Mouse (Mus musculus) C2C12 (cell line): ENCODE data around the gene Aox1. TPM values are rescaled to one million over a fixed set of nuclear protein-coding genes. Genes with fewer than 3 reads are reported as not detected.

Source experiments
- H3K27me3 ChIP-seq: one replicate; pipeline ENCODE4 v1.6.1; 2011; ENCODE audit not compliant: control insufficient read depth, insufficient read depth, insufficient read length
- H3K36me3 ChIP-seq: one replicate; pipeline ENCODE4 v1.6.1; 2011; ENCODE audit not compliant: control insufficient read depth, insufficient read depth
- H3K4me3 ChIP-seq: one replicate; pipeline ENCODE4 v1.5.1; 2011; ENCODE audit warnings: mild to moderate bottlenecking, control low read depth; ENCODE audit not compliant: poor library complexity, insufficient read depth, severe bottlenecking
- H3K79me2 ChIP-seq: one replicate; pipeline ENCODE4 v1.6.1; 2011; ENCODE audit not compliant: control insufficient read depth, insufficient read depth
- H3K79me3 ChIP-seq: one replicate; pipeline ENCODE4 v1.6.1; 2011; ENCODE audit warnings: low read depth, control low read depth
- H3ac ChIP-seq: one replicate; pipeline ENCODE3; 2011; ENCODE audit warnings: low read depth; ENCODE audit not compliant: control insufficient read depth, insufficient read length
- CEBPB ChIP-seq: IDR thresholded peaks from one replicate; pipeline ENCODE4 v1.6.1; 2011; ENCODE audit warnings: low read depth, mild to moderate bottlenecking, control low read depth, moderate library complexity
- CTCF ChIP-seq: IDR thresholded peaks from one replicate; pipeline ENCODE4 v1.5.1; 2011; ENCODE audit not compliant: control insufficient read depth, insufficient read depth, insufficient read length
- FOSL1 ChIP-seq: IDR thresholded peaks from one replicate; pipeline ENCODE4 v1.8.0; 2011; ENCODE audit warnings: mild to moderate bottlenecking, low read length; ENCODE audit not compliant: poor library complexity, insufficient read depth, severe bottlenecking
- MAX ChIP-seq: IDR thresholded peaks from one replicate; pipeline ENCODE4 v1.6.1; 2011; ENCODE audit warnings: mild to moderate bottlenecking, control low read depth
- MYOD1 ChIP-seq: IDR thresholded peaks from one replicate; pipeline ENCODE4 v1.6.1; 2011; ENCODE audit warnings: low read depth; ENCODE audit not compliant: control insufficient read depth, insufficient read length
- MYOG ChIP-seq: IDR thresholded peaks from one replicate; pipeline ENCODE4 v1.6.1; 2011; ENCODE audit not compliant: control insufficient read depth, insufficient read length; ENCODE audit errors: extremely low read depth
- USF1 ChIP-seq: IDR thresholded peaks from one replicate; pipeline ENCODE4 v1.6.1; 2011; ENCODE audit warnings: low read depth, mild to moderate bottlenecking, control low read depth, moderate library complexity
- polyA plus RNA-seq: library from polyadenylated mRNA; unstranded; fragments of >200 nt; fragmentation: generic; extraction: Trizol; gene quantifications from one replicate; pipeline ENCODE4 v1.2.1, GENCODE M21; 2012; ENCODE audit warnings: missing spikeins

Aox1 gene
- polyA plus RNA-seq, 1 experiment = 2.2 TPM

DNA sequence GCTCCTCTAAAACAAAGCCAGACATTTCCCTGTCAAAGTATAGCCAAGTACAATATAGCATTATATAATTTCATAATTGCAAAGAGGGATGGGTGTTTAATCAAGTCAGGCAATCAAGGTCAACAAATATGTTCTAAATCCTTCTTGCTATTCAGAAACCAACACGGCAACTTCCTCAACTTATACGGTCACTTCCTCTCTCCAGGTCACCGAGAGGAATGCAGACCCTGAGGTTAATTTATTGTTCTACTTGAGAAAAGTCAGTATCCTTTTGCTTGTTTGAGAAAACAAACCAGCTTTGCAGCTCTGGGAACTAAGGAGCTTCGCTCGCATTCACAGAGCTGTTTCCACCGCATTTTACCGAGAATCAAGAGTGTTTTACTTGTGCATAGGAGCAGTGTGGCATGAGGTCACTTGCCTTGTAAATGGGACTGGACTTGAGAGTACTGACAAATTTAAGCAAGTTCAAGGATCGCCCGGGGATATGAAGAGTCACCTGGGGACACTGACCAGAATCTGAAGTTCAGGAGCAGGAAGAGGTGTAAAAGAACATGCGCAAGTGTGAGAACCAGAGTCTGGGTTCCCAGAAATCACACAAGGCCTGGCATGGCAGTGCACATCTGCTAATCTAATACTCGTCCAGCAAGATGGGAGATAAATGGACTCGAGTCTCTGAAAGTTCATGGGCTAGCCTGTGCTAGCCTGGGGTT lies 85.1 kb downstream of the Aox1 start:
- TF ChIP-seq USF1 (no peak), CEBPB (no peak), MYOD1 (no peak), MAX (no peak), MYOG (no peak), FOSL1 (no peak), CTCF (no peak)
- H3K4me3 ChIP-seq = no peak overlapping the region
- H3K79me2 ChIP-seq = no peaks in the 10 kb centered on the region
- no peaks in the 10 kb centered on the region for H3K36me3 ChIP-seq
- no peaks in the 10 kb centered on the region for H3K79me3 ChIP-seq
- H3ac ChIP-seq = no peak overlapping the region
- no peaks in the 10 kb centered on the region for H3K27me3 ChIP-seq

- no peaks in the 10 kb centered on the region for H3K79me3 ChIP-seq
- H3K27me3 ChIP-seq = no peaks in the 10 kb centered on the region
- H3K36me3 ChIP-seq = no peaks in the 10 kb centered on the region
- no peak overlapping the region for H3ac ChIP-seq
- no peak overlapping the region for H3K4me3 ChIP-seq
- TF ChIP-seq FOSL1 (no peak), CEBPB (no peak)
- H3K79me2 ChIP-seq = no peaks in the 10 kb centered on the region
These were observed 88.5 kb downstream of the Aox1 start for GRCm38 (mm10) chr1:58118231-58118630.

- Histone ChIP-seq H3K36me3 (no peaks in the 10 kb centered on the region), H3K4me3 (no peak overlapping the region)
- TF ChIP-seq MAX (no peak), USF1 (no peak), CEBPB (no peak), FOSL1 (no peak), CTCF (no peak)
These were observed 95.2 kb downstream of the Aox1 start for GRCm38 (mm10) chr1:58124901-58125300.

GRCm38 (mm10) chr1:58137891-58138290 lies 108.2 kb downstream of the Aox1 start:
- Histone ChIP-seq H3K79me2 (no peaks in the 10 kb centered on the region), H3K79me3 (no peaks in the 10 kb centered on the region), H3K36me3 (no peaks in the 10 kb centered on the region), H3K27me3 (no peaks in the 10 kb centered on the region), H3ac (no peak overlapping the region), H3K4me3 (no peak overlapping the region)
- TF ChIP-seq MYOD1 = no peak
- TF ChIP-seq USF1 = no peak
- no peak for TF ChIP-seq MAX
- no peak for TF ChIP-seq CEBPB
- no peak for TF ChIP-seq MYOG
- TF ChIP-seq FOSL1 = no peak
- no peak for TF ChIP-seq CTCF

More at GRCm38 (mm10) chr1:58124901-58125300, 95.2 kb downstream of the Aox1 start:
- Histone ChIP-seq H3ac (no peak overlapping the region), H3K79me3 (no peaks in the 10 kb centered on the region), H3K27me3 (peaks cover 4% of the 10 kb centered on the region), H3K79me2 (no peaks in the 10 kb centered on the region)

GRCm38 (mm10) chr1:58138986-58139385 lies 109.3 kb downstream of the Aox1 start:
- Histone ChIP-seq H3K36me3 (no peaks in the 10 kb centered on the region), H3K79me2 (no peaks in the 10 kb centered on the region), H3K27me3 (no peaks in the 10 kb centered on the region), H3ac (no peak overlapping the region), H3K79me3 (no peaks in the 10 kb centered on the region), H3K4me3 (no peak overlapping the region)
- no peak for TF ChIP-seq CTCF
- no peak for TF ChIP-seq MYOD1
- no peak for TF ChIP-seq MYOG
- TF ChIP-seq MAX = no peak
- no peak for TF ChIP-seq FOSL1
- no peak for TF ChIP-seq CEBPB
- no peak for TF ChIP-seq USF1

DNA sequence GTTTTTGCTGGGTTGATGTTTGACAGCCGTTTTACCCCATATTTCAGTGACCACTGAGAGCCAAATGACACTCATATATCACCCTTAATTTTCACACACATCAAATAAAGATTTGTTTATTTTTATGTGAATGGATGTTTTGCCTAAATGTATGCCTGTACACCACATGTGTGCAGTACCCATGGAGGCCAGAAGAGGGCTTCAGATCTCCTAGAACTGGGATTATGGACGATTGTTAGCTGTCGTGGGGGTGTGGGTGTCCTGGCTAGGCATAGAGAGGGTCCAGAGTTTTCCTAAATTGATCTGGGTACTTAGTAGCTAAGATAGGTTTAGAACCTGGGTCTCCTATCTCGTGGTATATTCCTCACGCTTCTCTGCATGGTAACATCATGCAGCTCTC lies 110.9 kb downstream of the Aox1 start:
- no peaks in the 10 kb centered on the region for H3K27me3 ChIP-seq
- TF ChIP-seq CTCF (no peak), FOSL1 (no peak), CEBPB (no peak), MYOD1 (no peak), MYOG (no peak), USF1 (no peak), MAX (no peak)
- H3K79me2 ChIP-seq = no peaks in the 10 kb centered on the region
- no peaks in the 10 kb centered on the region for H3K79me3 ChIP-seq
- no peak overlapping the region for H3ac ChIP-seq
- no peak overlapping the region for H3K4me3 ChIP-seq
- no peaks in the 10 kb centered on the region for H3K36me3 ChIP-seq
